Mouse (Mus musculus) liver, embryonic 15.5 days (tissue): ENCODE measurements around the gene Tbl1xr1. TPM values are rescaled to one million over a fixed set of nuclear protein-coding genes. Genes with fewer than 3 reads are reported as not detected.
A peak's percentile ranks its signal among the peaks of the same experiment; 100 is the strongest.

ENCODE experiments used
- ATAC-seq: fragments of 200-750 bp; cut with Nextera tagmentation; 2 replicates; pipeline ENCODE4 v1.8.0; 2017; ENCODE audit warnings: moderate number of reproducible peaks, mild to moderate bottlenecking, moderate library complexity; ENCODE audit not compliant: insufficient read depth
- H3K27ac ChIP-seq: fragments of 300-500 bp; sonication (generic); replicated peaks from 2 replicates; pipeline ENCODE4 v1.5.1; 2015; ENCODE audit warnings: mild to moderate bottlenecking, inconsistent platforms
- H3K27me3 ChIP-seq: fragments of 300-500 bp; sonication (generic); 2 replicates; pipeline ENCODE4 v1.6.1; 2015; ENCODE audit warnings: mild to moderate bottlenecking, inconsistent platforms
- H3K36me3 ChIP-seq: fragments of 300-500 bp; sonication (generic); replicated peaks from 2 replicates; pipeline ENCODE4 v1.6.1; 2015; ENCODE audit warnings: moderate library complexity, mild to moderate bottlenecking, inconsistent platforms
- H3K4me1 ChIP-seq: fragments of 300-500 bp; sonication (generic); replicated peaks from 2 replicates; pipeline ENCODE4 v1.6.1; 2015; ENCODE audit warnings: inconsistent platforms
- H3K4me2 ChIP-seq: fragments of 300-500 bp; sonication (generic); 2 replicates; pipeline ENCODE4 v1.6.1; 2015; ENCODE audit warnings: moderate library complexity, mild to moderate bottlenecking, inconsistent platforms
- H3K4me3 ChIP-seq: fragments of 300-500 bp; sonication (generic); replicated peaks from 2 replicates; pipeline ENCODE4 v1.5.1; 2015; ENCODE audit warnings: mild to moderate bottlenecking, inconsistent platforms
- H3K9ac ChIP-seq: fragments of 300-500 bp; sonication (generic); 2 replicates; pipeline ENCODE4 v1.6.1; 2015; ENCODE audit warnings: moderate library complexity, mild to moderate bottlenecking, inconsistent platforms
- H3K9me3 ChIP-seq: fragments of 300-500 bp; sonication (generic); replicated peaks from 2 replicates; pipeline ENCODE4 v1.6.1; 2016; ENCODE audit warnings: inconsistent platforms
- WGBS: fragments of 180-500 bp; shearing (Covaris S2); methylation state at CpG from one replicate; pipeline ENCODE4 v1.1.7; 2015; ENCODE audit warnings: mixed read lengths; ENCODE audit not compliant: insufficient replicate concordance; 5-methylcytosine and 5-hydroxymethylcytosine counted together
- polyA plus RNA-seq: library from polyadenylated mRNA; unstranded; fragments of >200 nt; fragmentation: Nextera tagmentation; extraction: Ambion mirVana; gene quantifications from 2 replicates; pipeline ENCODE4 v1.2.1, GENCODE M21; 2015

The Tbl1xr1 gene
- polyA plus RNA-seq, 1 experiment from 2014 or later, result 4.7 TPM

DNA sequence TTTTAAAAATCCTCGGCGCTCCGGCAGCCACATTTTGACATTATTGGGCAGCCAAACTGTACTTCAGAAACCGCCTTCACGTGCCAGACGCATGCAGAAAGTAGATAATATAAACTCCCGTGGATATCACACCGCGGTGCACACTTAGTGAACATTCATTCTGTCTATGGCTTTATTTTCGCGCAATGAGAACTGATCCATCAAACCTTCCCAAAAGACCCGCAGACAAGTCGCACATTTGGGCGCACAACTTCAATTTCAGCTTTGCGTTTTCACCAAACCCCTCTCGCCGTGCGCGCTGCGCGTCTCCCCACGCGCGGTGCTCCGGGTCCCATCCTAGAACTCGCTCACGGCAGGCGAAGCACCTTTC, 950 bp upstream of the Tbl1xr1 start:
- H3K4me3 ChIP-seq, result peak overlapping the region; percentile 87
- WGBS, result under 1% methylated on average over 28 of the region's 28 CpGs
- no peak for ATAC-seq
- peaks cover 47% of the 10 kb centered on the region for H3K4me1 ChIP-seq
- 0 out of 2 replicates have a peak, but pooled peaks cover 3% of the 10 kb centered on the region for H3K36me3 ChIP-seq
- H3K27ac ChIP-seq, result peak overlapping the region; percentile 92
- H3K9ac ChIP-seq, result peak overlapping the region; percentile 61
- peak overlapping the region; percentile 89 for H3K4me2 ChIP-seq
- H3K27me3 ChIP-seq, result no peaks in the 10 kb centered on the region
- H3K9me3 ChIP-seq, result no peaks in the 10 kb centered on the region

DNA sequence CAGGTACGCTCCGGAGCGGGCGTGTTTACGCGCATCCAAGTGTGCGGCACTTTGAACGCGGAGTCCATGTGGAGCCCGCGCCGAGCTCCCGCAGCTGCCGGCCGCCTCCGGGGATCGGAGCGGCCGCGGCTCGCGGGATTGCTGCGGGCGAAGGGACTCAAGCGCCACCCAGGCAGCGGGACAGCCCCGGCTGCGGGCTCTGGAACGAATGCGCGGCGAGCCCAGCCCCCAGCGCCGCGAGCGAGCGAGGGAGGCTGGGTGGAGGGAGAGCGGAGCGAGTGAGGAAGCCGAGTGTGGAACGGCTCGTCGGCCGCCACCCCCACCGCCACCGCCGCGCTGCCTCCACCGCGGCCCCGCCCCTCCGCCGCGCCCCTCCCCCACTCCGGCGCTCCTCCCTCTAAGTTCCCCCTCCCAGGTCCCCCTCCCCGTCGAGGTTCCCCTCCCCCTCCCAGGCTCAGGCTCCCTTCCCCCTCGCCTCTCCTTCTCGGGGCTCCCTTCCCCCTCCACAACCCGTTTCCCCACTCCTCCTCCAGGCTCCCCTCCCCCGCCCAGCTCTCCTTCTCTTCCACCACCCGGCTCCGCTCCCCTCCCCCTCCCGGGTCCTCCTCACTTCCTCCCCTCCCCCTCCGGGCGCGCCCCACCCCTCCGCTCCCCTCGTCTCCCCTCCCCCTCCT, 428 bp upstream of the Tbl1xr1 start:
- ATAC-seq, result peak; percentile 73
- no peaks in the 10 kb centered on the region for H3K27me3 ChIP-seq
- H3K9ac ChIP-seq, result peak overlapping the region; percentile 61
- H3K9me3 ChIP-seq, result no peaks in the 10 kb centered on the region
- WGBS, result 2% methylated on average over 66 of the region's 70 CpGs
- peak overlapping the region; percentile 92 for H3K27ac ChIP-seq
- H3K4me2 ChIP-seq, result peak overlapping the region; percentile 89
- peaks cover 48% of the 10 kb centered on the region for H3K4me1 ChIP-seq
- H3K36me3 ChIP-seq, result 0 out of 2 replicates have a peak, but pooled peaks cover 3% of the 10 kb centered on the region
- H3K4me3 ChIP-seq, result peak overlapping the region; percentile 87

DNA sequence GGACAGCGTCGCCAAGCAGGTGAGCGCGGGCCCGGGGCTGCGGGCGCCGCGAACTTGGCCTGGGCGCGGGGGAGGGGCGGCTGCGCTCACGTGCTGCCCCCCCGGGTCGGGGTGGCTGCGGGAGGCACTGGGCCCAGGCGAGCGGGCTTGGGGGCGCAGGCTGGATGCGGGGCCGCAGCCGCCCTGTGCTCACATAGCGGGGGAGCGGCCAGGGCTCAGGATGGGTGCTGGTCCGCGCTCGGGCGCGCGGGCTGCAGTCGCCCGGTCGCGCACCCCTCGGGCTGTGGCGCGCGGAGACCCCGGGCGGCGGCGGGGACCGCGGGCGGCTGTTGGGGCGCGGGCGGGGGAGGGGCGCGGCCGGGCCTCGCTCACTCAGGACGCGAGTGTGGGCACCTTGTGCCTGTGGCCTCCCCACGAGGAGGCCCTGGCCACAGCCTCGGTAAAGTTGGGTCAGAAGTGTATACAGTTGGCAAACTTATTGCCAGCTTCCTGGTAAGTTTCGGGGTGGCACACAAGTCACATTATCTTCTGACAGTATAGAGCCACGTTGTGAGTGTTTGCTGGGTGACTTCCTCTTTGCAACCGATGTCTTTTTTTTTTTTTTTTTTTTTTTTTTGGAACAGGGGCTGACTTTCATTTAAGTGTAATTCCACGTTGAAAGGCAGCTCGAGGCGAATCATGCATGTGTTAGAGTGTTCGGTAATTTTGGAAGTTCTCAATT, 644 bp downstream of the Tbl1xr1 start:
- Histone ChIP-seq H3K4me3 (peak overlapping the region; percentile 87), H3K9me3 (no peaks in the 10 kb centered on the region), H3K36me3 (0 out of 2 replicates have a peak, but pooled peaks cover 3% of the 10 kb centered on the region), H3K4me1 (peaks cover 59% of the 10 kb centered on the region), H3K9ac (peak overlapping the region; percentile 80), H3K27ac (peak overlapping the region; percentile 92), H3K27me3 (no peaks in the 10 kb centered on the region), H3K4me2 (peak overlapping the region; percentile 89)
- 0% methylated on average over 63 of the region's 64 CpGs for WGBS
- peak; percentile 38 for ATAC-seq

GRCm38 (mm10) chr3:22077657-22078475, 1.4 kb downstream of the Tbl1xr1 start:
- Histone ChIP-seq H3K27ac (peak overlapping the region; percentile 92), H3K27me3 (no peaks in the 10 kb centered on the region), H3K4me2 (peak overlapping the region; percentile 89), H3K4me1 (peaks cover 67% of the 10 kb centered on the region), H3K9ac (peak overlapping the region; percentile 80), H3K36me3 (0 out of 2 replicates have a peak, but pooled peaks cover 3% of the 10 kb centered on the region), H3K4me3 (peak overlapping the region; percentile 87), H3K9me3 (no peaks in the 10 kb centered on the region)
- no peak for ATAC-seq
- WGBS, result 2% methylated on average over 9 of the region's 9 CpGs

DNA sequence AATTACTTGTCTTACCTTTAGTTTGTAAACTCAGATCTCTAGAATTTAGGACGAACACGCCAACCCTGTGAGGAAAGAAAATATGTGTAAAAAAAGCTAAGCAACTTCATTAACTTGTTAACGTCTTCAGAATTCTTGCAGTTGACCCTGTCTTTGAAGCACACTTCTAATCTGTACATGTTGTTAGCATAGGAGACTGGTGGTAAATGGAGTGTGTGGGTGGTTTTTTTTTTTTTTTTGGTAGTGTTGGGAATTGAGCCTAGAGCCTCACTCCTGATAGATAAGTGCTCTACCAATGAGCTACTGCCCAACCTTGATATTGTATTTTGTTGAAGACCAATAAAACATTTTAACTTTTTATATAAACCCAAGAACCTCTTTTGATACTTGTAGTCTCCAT, 2.1 kb downstream of the Tbl1xr1 start:
- WGBS, result 39% methylated on average over 3 of the region's 3 CpGs
- H3K27me3 ChIP-seq, result no peaks in the 10 kb centered on the region
- H3K36me3 ChIP-seq, result 0 out of 2 replicates have a peak, but pooled peaks cover 3% of the 10 kb centered on the region
- no peaks in the 10 kb centered on the region for H3K9me3 ChIP-seq
- peak overlapping the region; percentile 92; the same call in 1 of the 2 replicates for H3K27ac ChIP-seq
- ATAC-seq, result no peak
- peaks cover 73% of the 10 kb centered on the region for H3K4me1 ChIP-seq
- peak overlapping the region; percentile 89 for H3K4me2 ChIP-seq
- peak overlapping the region; percentile 87 for H3K4me3 ChIP-seq
- 0 out of 2 replicates have a peak overlapping the region, but pooled peaks have one; percentile 80 for H3K9ac ChIP-seq

GRCm38 (mm10) chr3:22081869-22082268, 5.4 kb downstream of the Tbl1xr1 start:
- 22% methylated on average over 4 of the region's 4 CpGs for WGBS

GRCm38 (mm10) chr3:22082823-22083222, 6.4 kb downstream of the Tbl1xr1 start:
- 41% methylated on average over 4 of the region's 4 CpGs for WGBS
- H3K27ac ChIP-seq, result no peak overlapping the region
- H3K4me2 ChIP-seq, result no peak overlapping the region
- H3K9ac ChIP-seq, result no peak overlapping the region
- peaks cover 65% of the 10 kb centered on the region for H3K4me1 ChIP-seq
- 0 out of 2 replicates have a peak, but pooled peaks cover 3% of the 10 kb centered on the region for H3K36me3 ChIP-seq
- ATAC-seq, result no peak
- no peak overlapping the region for H3K4me3 ChIP-seq
- H3K27me3 ChIP-seq, result no peaks in the 10 kb centered on the region
- no peaks in the 10 kb centered on the region for H3K9me3 ChIP-seq

More at GRCm38 (mm10) chr3:22081869-22082268, 5.4 kb downstream of the Tbl1xr1 start:
- Histone ChIP-seq H3K4me2 (no peak overlapping the region), H3K27ac (no peak overlapping the region), H3K4me3 (no peak overlapping the region), H3K9ac (no peak overlapping the region), H3K27me3 (no peaks in the 10 kb centered on the region), H3K9me3 (no peaks in the 10 kb centered on the region), H3K36me3 (0 out of 2 replicates have a peak, but pooled peaks cover 3% of the 10 kb centered on the region), H3K4me1 (peaks cover 67% of the 10 kb centered on the region)
- no peak for ATAC-seq

DNA sequence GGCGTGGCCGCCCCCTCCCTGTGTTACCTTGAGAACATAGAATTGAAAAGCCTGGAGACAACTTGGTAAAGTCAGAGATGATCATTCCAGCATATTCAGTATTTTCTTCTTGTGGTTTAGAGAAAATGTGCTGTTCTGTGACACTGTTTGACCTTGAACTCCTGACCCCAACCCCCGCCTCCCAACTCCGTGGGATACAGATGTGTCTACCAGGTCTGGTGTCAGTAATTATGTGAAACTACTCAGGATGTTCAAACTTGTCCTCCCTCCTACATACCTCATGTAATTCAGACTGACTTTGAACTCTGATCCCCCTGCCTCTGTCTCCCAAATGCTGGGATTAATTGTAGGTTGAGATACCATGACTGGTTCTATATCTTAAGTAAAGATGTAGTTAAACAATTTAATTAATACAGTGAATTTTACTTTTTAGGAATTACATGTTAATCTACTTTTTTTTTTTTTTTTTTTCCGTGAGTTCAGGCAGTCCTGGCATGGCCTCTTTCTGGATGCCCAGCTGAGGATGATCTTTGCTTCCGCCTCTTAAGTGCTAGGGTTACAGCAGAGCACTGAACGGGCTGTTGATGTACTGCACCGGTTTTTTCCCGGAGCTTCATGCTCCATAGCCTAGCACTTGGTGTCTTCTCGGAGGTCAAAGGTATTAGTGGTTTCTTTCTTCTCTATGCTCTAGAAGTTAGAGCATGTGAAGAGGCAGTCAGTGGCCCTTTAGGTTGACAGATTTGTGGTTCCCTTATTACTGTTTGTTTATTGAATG, 8.0 kb downstream of the Tbl1xr1 start:
- H3K9ac ChIP-seq, result no peak overlapping the region
- WGBS, result 69% methylated on average over 10 of the region's 10 CpGs

GRCm38 (mm10) chr3:22089825-22090224, 13.4 kb downstream of the Tbl1xr1 start:
- 0 out of 2 replicates have a peak overlapping the region, but pooled peaks have one; percentile 0 for H3K27ac ChIP-seq
- WGBS, result 68% methylated on average over 3 of the region's 3 CpGs
- no peak for ATAC-seq
- H3K9ac ChIP-seq, result no peak overlapping the region
- H3K36me3 ChIP-seq, result no peaks in the 10 kb centered on the region
- H3K4me3 ChIP-seq, result no peak overlapping the region
- no peaks in the 10 kb centered on the region for H3K27me3 ChIP-seq
- peaks cover 46% of the 10 kb centered on the region for H3K4me1 ChIP-seq
- H3K4me2 ChIP-seq, result no peak overlapping the region
- no peaks in the 10 kb centered on the region for H3K9me3 ChIP-seq

More for the DNA sequence above, 8.0 kb downstream of the Tbl1xr1 start:
- H3K27ac ChIP-seq, result no peak overlapping the region
- H3K4me3 ChIP-seq, result no peak overlapping the region
- no peak overlapping the region for H3K4me2 ChIP-seq
- no peaks in the 10 kb centered on the region for H3K27me3 ChIP-seq
- ATAC-seq, result no peak
- H3K36me3 ChIP-seq, result 0 out of 2 replicates have a peak, but pooled peaks cover 3% of the 10 kb centered on the region
- H3K9me3 ChIP-seq, result no peaks in the 10 kb centered on the region
- peaks cover 62% of the 10 kb centered on the region for H3K4me1 ChIP-seq
